Mouse (Mus musculus): ENCODE data around the gene 6820408C15Rik. TPM values are rescaled to one million over a fixed set of nuclear protein-coding genes. Genes with fewer than 3 reads are reported as not detected.
"Not testable (repeated sequence)": the region's sequence is repeated elsewhere in the genome, so short reads cannot be mapped to it uniquely, and the experiment has no call there.

6820408C15Rik gene
- total and polyA plus RNA-seq, 2 experiments from 2014 or later = 2.3 to 6.4 TPM

DNA sequence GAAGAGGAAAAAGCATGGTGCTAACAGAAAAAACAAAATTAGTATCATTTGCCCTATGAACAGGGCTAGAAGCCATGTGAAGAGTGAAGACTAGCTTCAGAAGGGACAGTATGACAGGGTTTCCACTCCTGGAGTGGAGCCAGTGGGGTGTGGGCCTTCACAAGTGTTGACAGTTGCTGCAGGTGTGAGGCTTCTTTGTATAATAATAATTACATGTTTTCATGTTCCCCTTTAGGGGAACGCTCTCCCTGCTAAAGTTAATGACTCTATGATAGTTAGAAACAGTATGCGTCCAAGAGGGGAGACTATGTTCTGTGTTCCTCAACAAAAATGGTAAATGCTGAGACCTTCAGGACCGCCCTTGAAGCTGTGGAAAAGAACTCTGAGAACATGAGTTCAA, 399 bp downstream of the 6820408C15Rik start:
- H3K9ac ChIP-seq = peak overlapping the region; percentile 90; the same call in 1 of the 2 replicates
- ATAC-seq (no peak), DNase-seq (no peak)
- peak overlapping the region; percentile 86; the same call in 1 of the 2 replicates for H3K4me3 ChIP-seq (ENCODE audit: low read depth, low read length)
- TF ChIP-seq CTCF (IDR thresholded peaks at IDR 0.05; ENCODE audit: low read depth) = no peak
- 92% methylated on average over 3 of the region's 3 CpGs for WGBS
- peaks cover 23% of the 10 kb centered on the region for H3K4me1 ChIP-seq (ENCODE audit: insufficient read depth)
- H3K27ac ChIP-seq (ENCODE audit: low read depth, low read length) = peak overlapping the region; percentile 95; the same call in 1 of the 2 replicates
- peak overlapping the region; percentile 72 for H3K4me2 ChIP-seq (ENCODE audit: low read depth)
- H3K36me3 ChIP-seq (ENCODE audit: insufficient read depth) = no peaks in the 10 kb centered on the region
- H3K9me3 ChIP-seq (ENCODE audit: low read length) = no peaks in the 10 kb centered on the region
- H3K27me3 ChIP-seq (ENCODE audit: insufficient read depth, low read length) = no peaks in the 10 kb centered on the region

DNA sequence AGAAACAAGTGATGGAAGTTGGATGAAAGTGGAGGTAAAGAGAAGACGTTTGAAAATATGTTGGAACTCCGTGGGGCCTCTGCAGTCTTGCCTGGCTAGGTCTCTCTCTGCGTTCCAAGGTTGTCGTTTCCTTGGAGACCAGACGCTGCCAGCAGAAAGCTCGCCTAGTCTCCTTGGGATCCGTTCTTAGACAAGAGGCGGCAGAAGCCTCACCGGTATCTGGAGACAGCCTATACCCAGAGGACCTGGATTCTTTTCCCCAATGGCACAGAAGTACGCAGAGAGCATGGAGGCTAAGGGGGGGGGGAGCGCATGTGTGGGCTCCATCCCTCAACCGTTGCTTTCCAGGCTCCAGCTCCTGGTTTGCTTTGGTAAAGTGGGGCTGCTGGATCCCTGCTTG, 12.1 kb downstream of the 6820408C15Rik start:
- 6% methylated on average over 12 of the region's 12 CpGs for whole genome bisulfite sequencing
- Histone ChIP-seq H3K4me3 (ENCODE audit: low read depth, low read length) (peak overlapping the region; percentile 11; the same call in 1 of the 2 replicates), H3K4me1 (ENCODE audit: insufficient read depth) (0 out of 2 replicates have a peak, but pooled peaks cover 5% of the 10 kb centered on the region), H3K9ac (no peak overlapping the region; the same call in 1 of the 2 replicates), H3K27ac (ENCODE audit: low read depth, low read length) (no peak overlapping the region), H3K9me3 (ENCODE audit: low read length) (no peaks in the 10 kb centered on the region), H3K27me3 (ENCODE audit: insufficient read depth, low read length) (no peaks in the 10 kb centered on the region), H3K4me2 (ENCODE audit: low read depth) (peak overlapping the region; percentile 38), H3K36me3 (ENCODE audit: insufficient read depth) (no peaks in the 10 kb centered on the region)
- DNase-seq = peak; percentile 72
- TF ChIP-seq CTCF (IDR thresholded peaks at IDR 0.05; ENCODE audit: low read depth) = no peak
- ATAC-seq = peak; percentile 81

DNA sequence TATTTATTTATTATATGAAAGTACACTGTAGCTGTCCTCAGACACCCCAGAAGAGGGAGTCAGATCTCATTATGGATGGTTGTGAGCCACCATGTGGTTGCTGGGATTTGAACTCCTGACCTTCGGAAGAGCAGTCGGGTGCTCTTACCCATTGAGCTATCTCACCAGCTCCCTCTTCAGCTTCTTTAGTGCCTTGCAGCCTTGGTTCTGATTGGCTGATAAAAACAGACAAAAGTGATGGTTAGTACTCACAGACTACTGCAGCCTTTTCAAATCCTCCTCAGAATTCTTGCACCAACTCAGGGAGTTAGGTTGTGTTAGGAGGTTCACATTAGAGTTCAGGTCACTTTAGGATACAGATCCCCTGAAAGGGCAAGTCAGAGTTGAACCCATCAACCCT, 13.1 kb downstream of the 6820408C15Rik start:
- DNase-seq; H3K9me3 ChIP-seq (ENCODE audit: low read length); H3K36me3 ChIP-seq (ENCODE audit: insufficient read depth); H3K27me3 ChIP-seq (ENCODE audit: insufficient read depth, low read length); H3K9ac ChIP-seq; H3K4me3 ChIP-seq (ENCODE audit: low read depth, low read length); H3K4me1 ChIP-seq (ENCODE audit: insufficient read depth); ATAC-seq; H3K27ac ChIP-seq (ENCODE audit: low read depth, low read length); H3K4me2 ChIP-seq (ENCODE audit: low read depth): not testable (repeated sequence)
- TF ChIP-seq CTCF (IDR thresholded peaks at IDR 0.05; ENCODE audit: low read depth) = peak; percentile 19; the same call in 1 of the 2 replicates
- 86% methylated on average over 2 of the region's 2 CpGs for WGBS

DNA sequence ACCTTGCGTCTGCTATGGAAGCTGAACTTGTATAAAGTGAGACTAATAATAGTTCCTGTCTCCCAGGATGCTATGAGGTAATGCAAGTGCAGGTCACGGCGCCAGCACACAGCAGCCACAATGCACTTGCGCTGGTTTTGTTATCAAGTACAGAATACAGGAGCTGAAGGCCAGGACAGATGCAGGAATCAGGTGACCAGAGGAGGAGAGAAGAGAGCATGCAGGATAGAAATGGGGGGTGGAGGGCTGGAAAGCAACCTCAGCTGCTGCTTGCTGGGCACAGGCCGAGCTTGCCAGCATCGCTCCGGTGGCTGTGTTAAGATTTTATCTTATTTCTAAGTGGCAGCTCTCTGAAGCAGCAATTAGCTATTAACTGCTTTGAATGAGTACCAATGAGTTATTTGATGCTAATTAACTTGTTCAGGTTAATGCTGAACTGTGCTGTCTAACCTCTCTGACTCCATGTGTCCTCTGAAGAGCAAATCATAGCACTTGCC, 21.1 kb downstream of the 6820408C15Rik start:
- no peaks in the 10 kb centered on the region for H3K9me3 ChIP-seq (ENCODE audit: low read length)
- H3K27me3 ChIP-seq (ENCODE audit: insufficient read depth, low read length) = no peaks in the 10 kb centered on the region
- H3K4me3 ChIP-seq (ENCODE audit: low read depth, low read length) = no peak overlapping the region
- ATAC-seq (peak; percentile 25; the same call in 1 of the 2 replicates), DNase-seq (no peak)
- no peak overlapping the region for H3K4me2 ChIP-seq (ENCODE audit: low read depth)
- no peaks in the 10 kb centered on the region for H3K36me3 ChIP-seq (ENCODE audit: insufficient read depth)
- H3K9ac ChIP-seq = no peak overlapping the region
- WGBS = 48% methylated on average over 7 of the region's 7 CpGs
- no peak overlapping the region for H3K27ac ChIP-seq (ENCODE audit: low read depth, low read length)
- H3K4me1 ChIP-seq (ENCODE audit: insufficient read depth) = no peaks in the 10 kb centered on the region; the same call in 1 of the 2 replicates
- TF ChIP-seq CTCF (IDR thresholded peaks at IDR 0.05; ENCODE audit: low read depth) = no peak

DNA sequence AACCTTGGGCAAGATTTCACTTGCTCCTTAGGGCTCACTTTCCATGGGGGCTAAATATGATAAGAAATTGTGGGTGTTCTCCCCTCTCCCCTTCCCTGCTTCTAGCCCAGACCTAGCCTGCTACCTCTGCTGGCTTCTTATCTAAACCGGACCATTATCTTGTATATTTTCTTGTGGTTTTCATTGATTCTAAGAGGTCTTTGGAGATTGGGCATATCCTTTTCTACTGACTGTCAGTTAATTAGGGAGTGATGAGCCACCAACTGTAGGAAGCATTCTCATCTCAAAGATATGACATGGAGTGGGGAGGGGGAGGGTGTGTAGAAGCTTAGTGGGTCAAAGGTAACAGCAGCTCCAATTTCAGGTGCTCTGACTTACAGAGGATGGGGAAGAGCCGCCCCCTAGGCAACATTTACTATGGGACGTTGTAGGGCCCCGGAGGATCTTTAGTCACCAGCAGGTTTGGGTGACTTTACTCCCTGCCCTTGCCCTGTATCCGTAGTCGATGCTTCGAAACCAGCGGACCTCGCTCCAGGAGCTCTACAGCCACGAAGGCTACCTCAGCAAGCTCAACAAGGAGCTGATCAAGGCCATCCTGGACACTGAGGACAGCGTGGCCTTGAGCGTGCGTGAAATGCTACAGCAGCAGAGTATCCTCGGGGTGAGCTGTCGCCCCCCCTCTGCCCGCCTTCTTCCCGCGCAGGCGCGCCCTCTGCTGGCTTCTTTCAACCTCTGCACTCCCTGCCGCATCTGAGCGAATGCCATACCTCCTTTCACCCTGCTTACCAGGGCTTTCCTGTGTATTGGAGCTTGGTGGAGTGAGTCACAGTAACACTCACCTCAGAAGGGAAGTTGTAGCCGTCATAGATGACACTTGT, 21.8 kb downstream of the 6820408C15Rik start:
- peak; percentile 96 for TF ChIP-seq CTCF (IDR thresholded peaks at IDR 0.05; ENCODE audit: low read depth)
- peak overlapping the region; percentile 53 for H3K9ac ChIP-seq
- peak; percentile 92 for DNase-seq
- 2% methylated on average over 23 of the region's 23 CpGs for WGBS
- H3K27me3 ChIP-seq (ENCODE audit: insufficient read depth, low read length) = no peaks in the 10 kb centered on the region
- H3K36me3 ChIP-seq (ENCODE audit: insufficient read depth) = no peaks in the 10 kb centered on the region
- ATAC-seq = peak; percentile 94
- no peaks in the 10 kb centered on the region for H3K9me3 ChIP-seq (ENCODE audit: low read length)
- peak overlapping the region; percentile 61 for H3K4me2 ChIP-seq (ENCODE audit: low read depth)
- no peak overlapping the region for H3K27ac ChIP-seq (ENCODE audit: low read depth, low read length)
- peak overlapping the region; percentile 29 for H3K4me3 ChIP-seq (ENCODE audit: low read depth, low read length)
- no peaks in the 10 kb centered on the region; the same call in 1 of the 2 replicates for H3K4me1 ChIP-seq (ENCODE audit: insufficient read depth)

DNA sequence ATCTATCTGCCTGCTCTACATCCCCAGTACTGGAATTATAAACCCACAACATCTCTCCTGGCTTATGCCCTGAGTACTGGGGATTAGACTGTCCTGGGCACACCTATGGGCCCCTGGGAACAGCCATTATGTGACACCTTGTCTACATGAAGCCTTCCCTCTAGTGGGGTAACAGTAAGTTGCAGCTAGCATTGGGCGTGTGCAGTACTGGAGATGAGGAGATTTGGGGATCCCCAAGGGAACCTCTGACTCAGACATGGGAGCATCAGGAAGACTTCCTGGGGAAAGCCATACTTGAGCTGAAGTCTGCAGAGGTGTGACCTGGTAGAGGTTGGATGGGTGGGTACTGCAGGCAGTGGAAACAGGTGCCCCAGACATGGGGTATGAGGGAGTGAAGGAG, 23.6 kb downstream of the 6820408C15Rik start:
- Histone ChIP-seq H3K36me3 (ENCODE audit: insufficient read depth) (no peaks in the 10 kb centered on the region), H3K4me2 (ENCODE audit: low read depth) (no peak overlapping the region), H3K27ac (ENCODE audit: low read depth, low read length) (no peak overlapping the region), H3K4me1 (ENCODE audit: insufficient read depth) (peaks cover 4% of the 10 kb centered on the region; the same call in 1 of the 2 replicates), H3K9me3 (ENCODE audit: low read length) (no peaks in the 10 kb centered on the region), H3K4me3 (ENCODE audit: low read depth, low read length) (no peak overlapping the region), H3K9ac (no peak overlapping the region), H3K27me3 (ENCODE audit: insufficient read depth, low read length) (no peaks in the 10 kb centered on the region)
- peak; percentile 42 for TF ChIP-seq CTCF (IDR thresholded peaks at IDR 0.05; ENCODE audit: low read depth)
- ATAC-seq (no peak), DNase-seq (no peak)
- 48% methylated on average over 1 of the region's 1 CpGs for WGBS

DNA sequence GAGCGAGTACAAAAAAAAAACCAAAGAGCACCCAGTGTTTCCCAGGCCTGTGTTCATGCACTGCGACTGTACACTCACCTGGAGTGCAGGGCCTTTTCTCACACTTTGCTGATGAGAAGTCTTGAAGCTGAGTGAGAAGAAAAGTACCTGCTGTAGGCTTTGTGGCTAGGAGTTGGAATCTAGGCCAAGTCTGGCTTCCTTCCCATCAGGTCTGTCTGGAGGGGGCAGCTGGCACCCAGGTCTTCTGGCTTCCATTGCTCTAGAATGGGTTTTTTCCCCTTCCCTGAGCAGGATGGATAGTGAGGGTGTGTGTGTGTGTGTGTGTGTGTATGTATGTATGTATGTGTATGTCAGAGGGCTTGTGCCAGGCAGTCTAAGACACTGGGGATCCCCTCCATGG, 24.4 kb downstream of the 6820408C15Rik start:
- Histone ChIP-seq H3K9ac (no peak overlapping the region), H3K27ac (ENCODE audit: low read depth, low read length) (no peak overlapping the region), H3K4me1 (ENCODE audit: insufficient read depth) (peaks cover 4% of the 10 kb centered on the region; the same call in 1 of the 2 replicates), H3K9me3 (ENCODE audit: low read length) (no peaks in the 10 kb centered on the region), H3K27me3 (ENCODE audit: insufficient read depth, low read length) (no peaks in the 10 kb centered on the region), H3K36me3 (ENCODE audit: insufficient read depth) (no peaks in the 10 kb centered on the region), H3K4me3 (ENCODE audit: low read depth, low read length) (no peak overlapping the region), H3K4me2 (ENCODE audit: low read depth) (no peak overlapping the region)
- ATAC-seq = no peak
- 84% methylated on average over 2 of the region's 2 CpGs for WGBS
- DNase-seq = no peak
- TF ChIP-seq CTCF (IDR thresholded peaks at IDR 0.05; ENCODE audit: low read depth) = no peak

Measured in forebrain, postnatal 0 days (tissue).